Mouse (Mus musculus) lung, postnatal 0 days (tissue): ENCODE data around the gene Tmem54.

Source experiments
- CTCF ChIP-seq: IDR thresholded peaks from 2 replicates; pipeline ENCODE4 v1.5.1; 2016; ENCODE audit warnings: antibody characterized with exemption, mild to moderate bottlenecking
- EP300 ChIP-seq: IDR thresholded peaks from 2 replicates; pipeline ENCODE4 v1.6.1; 2016; ENCODE audit warnings: antibody characterized with exemption, mild to moderate bottlenecking, control low read depth

DNA sequence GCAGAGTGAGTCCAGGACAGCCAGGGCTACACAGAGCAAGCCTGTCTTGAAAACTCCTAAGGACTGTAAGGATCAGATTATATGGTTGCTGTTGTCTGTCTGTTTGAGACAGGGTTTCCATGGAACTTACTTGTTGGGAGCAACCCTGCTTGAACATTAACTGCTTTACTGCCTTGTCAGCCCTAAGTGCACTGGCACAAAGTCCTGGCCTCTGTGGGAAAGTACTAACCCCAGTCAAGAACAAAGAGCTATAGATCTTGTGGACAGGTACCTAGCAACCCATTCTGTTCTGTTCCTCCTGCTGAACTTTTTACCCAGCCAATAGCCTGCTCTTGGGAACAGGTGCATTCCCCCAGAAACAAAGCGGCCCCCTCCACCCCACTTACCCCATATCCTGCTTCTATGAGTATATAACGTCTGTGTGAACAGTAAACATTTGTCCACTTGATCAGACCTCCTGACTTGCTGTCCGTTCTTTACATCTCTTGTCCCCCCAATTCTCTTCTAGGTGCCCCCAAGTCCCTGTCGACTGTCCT is 46.0 kb downstream of the Tmem54 start:
- TF ChIP-seq CTCF (no peak), EP300 (no peak)
